Mouse (Mus musculus) bone marrow, adult 2 months (tissue): ENCODE results near the gene P2ry12. TPM values are rescaled to one million over a fixed set of nuclear protein-coding genes. Genes with fewer than 3 reads are reported as not detected.

Experiments used
- H3K27ac ChIP-seq: fragments of 200-500 bp; 2 replicates; pipeline ENCODE4 v1.5.1; 2012; ENCODE audit warnings: low read depth, mild to moderate bottlenecking, control low read depth, inconsistent platforms, low read length; ENCODE audit not compliant: control insufficient read depth, poor library complexity, insufficient read depth
- H3K4me1 ChIP-seq: fragments of 200-500 bp; 2 replicates; pipeline ENCODE4 v1.6.1; 2011; ENCODE audit warnings: low read length; ENCODE audit not compliant: control insufficient read depth, insufficient read depth
- H3K4me3 ChIP-seq: fragments of 200-500 bp; replicated peaks from 2 replicates; pipeline ENCODE3; 2011; ENCODE audit warnings: mild to moderate bottlenecking, low read depth, low read length, control low read depth; ENCODE audit not compliant: control insufficient read depth
- CTCF ChIP-seq: fragments of 200-500 bp; IDR thresholded peaks from 2 replicates; pipeline ENCODE4 v1.5.1; 2011; ENCODE audit warnings: low read length, control low read depth; ENCODE audit not compliant: control insufficient read depth, insufficient read depth
- POLR2A ChIP-seq: fragments of 200-500 bp; IDR thresholded peaks from 2 replicates; pipeline ENCODE4 v1.6.1; 2011; ENCODE audit warnings: low read depth, mild to moderate bottlenecking, control low read depth, low read length, borderline replicate concordance; ENCODE audit not compliant: control insufficient read depth
- WGBS: fragments of 180-500 bp; shearing (Covaris S2); methylation state at CpG from one replicate; pipeline ENCODE4 v1.1.7; 2018; 5-methylcytosine and 5-hydroxymethylcytosine counted together
- polyA plus RNA-seq: library from polyadenylated mRNA; stranded (reverse); fragments of >200 nt; gene quantifications from 2 replicates; pipeline ENCODE4 v1.2.4, GENCODE M21; 2011; ENCODE audit warnings: low replicate concordance; ENCODE audit not compliant: missing spikeins, insufficient read depth, insufficient read length

The P2ry12 gene
- polyA plus RNA-seq, 1 experiment: 6.3 TPM

DNA sequence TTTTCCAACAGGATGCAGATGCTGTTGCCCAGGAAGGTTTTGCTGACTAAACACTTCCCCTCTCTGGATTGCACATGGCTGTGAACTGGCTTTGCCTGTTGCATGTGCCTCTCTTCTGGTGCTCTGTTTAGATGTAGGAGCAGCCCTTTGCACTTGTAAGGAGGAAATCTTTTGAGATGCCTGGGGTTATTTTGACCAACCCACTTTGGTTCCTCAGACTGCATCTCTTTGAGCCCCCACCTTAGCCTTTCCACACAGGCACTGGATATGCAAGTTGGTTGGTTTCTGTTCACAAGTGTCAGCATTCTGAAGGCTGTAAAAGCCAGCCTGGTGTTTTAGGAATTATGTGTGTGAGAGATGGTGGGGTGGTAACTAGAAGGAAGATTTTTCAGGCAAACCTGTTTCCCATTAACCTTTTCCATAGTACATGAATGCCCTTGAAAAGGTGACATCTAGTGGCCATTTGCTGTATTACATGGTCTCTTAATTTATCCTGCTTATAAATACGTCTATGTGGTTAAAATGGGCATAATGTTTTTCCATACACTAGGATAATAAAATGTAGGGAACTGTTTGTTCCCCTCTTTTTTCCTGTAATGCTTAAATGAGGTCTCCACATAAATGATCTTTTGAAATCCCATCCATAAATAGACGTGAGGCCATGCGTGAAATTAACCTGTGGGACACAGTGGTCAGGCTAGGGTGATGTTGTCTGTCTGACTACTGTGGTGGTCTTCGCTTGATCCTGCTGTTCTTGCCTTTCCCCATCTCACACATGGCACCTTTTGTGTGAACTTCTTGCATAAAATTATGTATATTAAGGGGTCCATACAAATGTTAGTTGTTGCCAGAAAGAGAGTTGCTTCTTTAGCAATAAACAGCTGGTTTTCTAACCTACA, 53.8 kb downstream of the P2ry12 start:
- TF ChIP-seq CTCF: 0 out of 2 replicates have a peak, but pooled peaks have one; percentile 16
- no peak for TF ChIP-seq POLR2A
- Histone ChIP-seq H3K4me1 (peaks cover 16% of the 10 kb centered on the region), H3K27ac (no peak overlapping the region), H3K4me3 (peak overlapping the region; percentile 39)
- WGBS: 57% methylated on average over 4 of the region's 4 CpGs

DNA sequence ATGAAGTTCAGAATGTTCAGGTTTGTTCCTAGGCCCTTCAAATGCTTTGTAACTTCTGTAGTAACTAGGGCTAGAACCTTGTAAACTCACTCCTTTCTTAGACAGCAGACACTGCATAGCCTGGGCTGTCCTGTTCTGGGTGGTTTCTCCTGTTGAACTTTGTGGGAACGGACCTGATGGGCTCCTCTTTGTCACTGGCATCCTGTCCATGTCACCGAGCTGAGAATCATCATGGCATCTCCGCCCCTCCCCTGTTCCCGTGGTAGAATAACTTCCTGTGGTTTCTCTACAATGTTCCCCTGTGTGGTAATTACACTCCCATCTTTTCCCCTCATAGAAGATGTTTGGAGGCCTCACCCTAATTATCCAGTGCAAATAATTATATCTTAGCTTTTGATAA, 56.7 kb downstream of the P2ry12 start:
- peaks cover 12% of the 10 kb centered on the region for H3K4me1 ChIP-seq
- TF ChIP-seq CTCF (no peak), POLR2A (no peak)
- no peak overlapping the region for H3K27ac ChIP-seq
- 6% methylated on average over 4 of the region's 4 CpGs for WGBS
- no peak overlapping the region for H3K4me3 ChIP-seq

DNA sequence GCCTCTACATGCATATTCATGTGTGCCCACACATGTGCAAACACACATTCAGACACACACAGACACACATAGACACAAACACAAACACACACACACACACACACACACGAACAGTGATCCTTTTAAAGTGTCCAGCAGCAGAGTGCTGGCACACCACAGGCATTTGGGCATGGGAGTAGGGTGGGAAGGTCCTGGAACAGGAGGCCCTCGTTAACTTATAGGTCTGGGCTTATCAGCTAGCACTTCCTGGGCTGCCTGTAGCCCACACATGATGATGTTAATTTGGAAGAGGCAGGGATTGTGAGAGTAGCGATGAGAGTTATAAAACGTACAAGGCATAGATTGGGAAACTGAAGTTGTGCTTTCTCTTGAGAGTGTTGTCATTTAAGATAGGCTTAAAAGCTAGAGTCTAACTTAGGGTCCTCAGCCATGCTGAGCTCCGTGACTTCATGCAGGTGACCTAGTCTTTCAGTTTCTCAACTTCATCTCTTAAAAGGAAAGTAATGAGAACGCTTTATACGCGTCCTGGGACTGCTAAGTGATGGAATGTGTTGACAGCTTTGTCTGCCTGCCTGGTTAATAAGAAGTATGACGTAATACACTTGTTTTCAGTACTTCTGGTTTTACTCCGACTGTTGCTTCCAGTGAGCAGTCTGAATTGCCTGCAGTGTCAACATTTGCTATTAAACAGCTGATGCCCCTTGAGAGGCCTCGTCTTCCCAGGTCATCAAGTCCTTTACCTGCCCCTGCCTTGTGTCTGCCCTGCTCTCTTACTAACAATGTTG, 57.8 kb downstream of the P2ry12 start:
- Histone ChIP-seq H3K27ac (no peak overlapping the region; the same call in 1 of the 2 replicates), H3K4me1 (peaks cover 10% of the 10 kb centered on the region), H3K4me3 (no peak overlapping the region)
- no peak for TF ChIP-seq POLR2A
- no peak for TF ChIP-seq CTCF
- 42% methylated on average over 11 of the region's 11 CpGs for WGBS

DNA sequence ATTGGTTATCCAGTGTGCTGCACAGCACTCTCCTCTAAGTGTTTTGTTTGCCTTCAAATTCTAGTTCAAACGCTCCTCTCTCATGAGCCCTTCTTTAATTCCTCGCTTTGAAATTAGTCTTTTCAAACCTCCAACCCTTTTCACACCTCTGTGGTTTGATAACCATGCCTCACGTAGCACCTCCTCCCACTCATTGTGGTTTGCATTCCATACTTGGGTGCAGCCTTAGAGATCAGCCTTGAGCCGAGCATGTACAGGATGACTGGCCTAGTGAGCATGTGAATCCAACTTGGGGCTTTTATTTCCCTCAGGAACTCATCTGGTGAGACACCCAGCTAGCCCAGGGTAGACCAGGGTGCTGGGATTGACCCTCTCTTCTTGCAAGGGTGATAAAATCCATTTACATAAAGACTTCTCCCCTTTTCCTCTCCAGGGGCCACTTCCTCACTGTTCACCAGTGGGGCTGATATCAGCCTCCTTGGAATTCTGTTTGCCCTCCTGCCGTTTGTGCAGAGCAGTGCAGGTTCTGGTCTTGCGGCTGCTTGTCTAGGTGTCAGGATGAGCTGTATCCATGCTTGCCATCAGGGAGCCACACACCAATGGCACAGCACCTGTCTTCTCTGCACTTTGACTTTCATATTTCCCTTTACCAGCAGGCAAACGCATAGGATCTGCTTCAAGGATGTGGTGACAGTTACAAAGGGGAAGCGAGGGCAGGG, 58.7 kb downstream of the P2ry12 start:
- H3K27ac ChIP-seq: no peak overlapping the region
- peaks cover 7% of the 10 kb centered on the region; the same call in 1 of the 2 replicates for H3K4me1 ChIP-seq
- 49% methylated on average over 8 of the region's 8 CpGs for WGBS
- no peak overlapping the region for H3K4me3 ChIP-seq
- TF ChIP-seq CTCF: no peak

DNA sequence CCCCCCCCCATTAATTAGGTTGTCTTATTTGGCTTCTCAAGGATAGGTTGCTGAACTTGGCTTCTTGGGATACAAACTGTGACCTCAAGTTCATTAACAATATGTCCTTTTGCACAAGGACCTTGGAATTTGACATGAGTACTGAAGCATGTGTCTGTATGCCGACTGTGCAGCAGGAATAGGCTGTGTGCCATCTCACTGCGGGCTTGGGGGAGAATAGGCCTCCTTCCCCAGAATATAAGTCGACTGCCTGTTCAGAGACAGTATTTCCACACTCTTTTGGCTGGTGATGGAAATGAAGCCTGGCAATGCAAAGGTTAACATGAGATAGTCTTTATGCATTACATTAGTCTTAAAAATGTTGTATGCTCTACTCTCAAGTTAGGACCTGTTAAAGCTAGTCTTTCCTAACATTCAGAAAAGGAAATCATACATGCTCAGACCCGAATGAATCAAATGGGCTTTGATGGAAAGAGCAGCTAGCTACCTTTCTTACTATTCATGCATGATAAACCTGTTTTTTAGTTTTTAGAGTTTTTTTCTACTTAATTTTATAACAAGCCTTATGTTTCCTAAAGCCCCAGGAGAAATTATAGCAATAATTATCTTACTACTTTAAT, 65.2 kb downstream of the P2ry12 start:
- TF ChIP-seq POLR2A (no peak), CTCF (no peak)
- 76% methylated on average over 4 of the region's 4 CpGs for WGBS
- Histone ChIP-seq H3K4me1 (no peaks in the 10 kb centered on the region), H3K4me3 (no peak overlapping the region), H3K27ac (no peak overlapping the region)

DNA sequence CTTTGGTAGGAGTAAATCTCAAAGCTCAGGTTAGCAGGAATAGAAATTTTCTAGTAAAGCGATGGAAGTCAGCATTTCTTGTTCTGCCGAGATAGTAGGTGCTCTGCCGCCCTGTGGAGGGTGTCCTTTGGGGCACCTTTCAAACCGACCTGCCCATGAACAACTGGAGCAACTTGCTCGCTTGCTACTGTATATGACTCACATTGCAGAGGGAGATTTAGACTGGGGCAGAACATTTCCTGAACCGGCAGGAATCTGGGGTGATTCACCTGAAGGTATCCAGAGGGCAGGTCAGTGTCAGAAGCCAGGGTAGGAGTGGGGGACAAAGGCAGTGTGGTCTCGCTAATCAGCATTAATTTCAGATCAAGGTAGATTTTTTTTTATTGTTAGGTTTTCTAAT, 67.7 kb downstream of the P2ry12 start, which contains the start of gene Gpr87:
Gene Gpr87, minus strand, starts transcription at position 167 of the 400 bp plus-strand sequence.
- 80% methylated on average over 7 of the region's 7 CpGs for WGBS
- TF ChIP-seq POLR2A (no peak), CTCF (no peak)
- Histone ChIP-seq H3K4me3 (no peak within 1 kb of the TSS), H3K27ac (no peak within 1 kb of the TSS), H3K4me1 (no peaks in the 10 kb centered on the region)

DNA sequence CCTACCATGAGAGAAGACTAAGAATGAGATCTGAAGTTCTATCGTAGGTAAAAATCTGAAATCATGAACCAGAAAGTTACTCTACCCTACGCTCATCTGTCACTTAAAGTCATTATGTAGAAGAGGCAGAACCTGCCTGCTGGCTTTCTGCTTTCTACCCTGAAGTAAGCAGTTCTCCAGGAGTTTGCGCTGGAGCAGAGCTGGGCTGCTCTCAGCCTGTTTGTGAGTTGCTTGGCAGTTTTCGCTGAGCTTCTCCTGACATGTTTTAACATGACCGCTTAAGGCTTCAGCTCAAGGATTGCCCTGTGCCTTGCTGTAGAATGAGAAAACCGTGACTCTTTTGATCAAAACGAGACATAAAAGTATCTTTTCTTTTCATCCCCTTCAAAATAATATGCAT, 68.6 kb downstream of the P2ry12 start:
- Histone ChIP-seq H3K27ac (no peak overlapping the region), H3K4me3 (no peak overlapping the region), H3K4me1 (no peaks in the 10 kb centered on the region)
- WGBS: 90% methylated on average over 7 of the region's 7 CpGs
- no peak for TF ChIP-seq POLR2A
- TF ChIP-seq CTCF: no peak
